Mouse (Mus musculus): ENCODE measurements at regions not wholly inside any gene's neighbourhood (a gene's known extent, or its start where the extent isn't known, plus 50 kb on each side); places are given as distances from the start of the nearest gene placed in this dataset.

- TF ChIP-seq POLR2A (IDR thresholded peaks at IDR 0.05; ENCODE audit: control insufficient read depth in 1 of 2, insufficient read depth in 1 of 2, low read depth in 1 of 2, low read length in 2 of 2, poor library complexity in 1 of 2) = no peak
- TF ChIP-seq CTCF (IDR thresholded peaks at IDR 0.05 in 2 of 3, conservative IDR thresholded peaks at IDR 0.05 in 1 of 3; ENCODE audit: control insufficient read depth in 1 of 3, insufficient read depth in 1 of 3, low read depth in 2 of 3, low read length in 3 of 3, poor library complexity in 1 of 3, severe bottlenecking in 1 of 3) = no peak
- no peak for TF ChIP-seq SMC3 (IDR thresholded peaks at IDR 0.05; ENCODE audit: low read depth, low read length)
- no peak for TF ChIP-seq ZC3H11A (IDR thresholded peaks at IDR 0.05; ENCODE audit: low read depth, low read length)
- no peak for TF ChIP-seq JUND (IDR thresholded peaks at IDR 0.05; ENCODE audit: low read depth, low read length)
- no peak for TF ChIP-seq MAFK (IDR thresholded peaks at IDR 0.05; ENCODE audit: borderline replicate concordance, low read depth, low read length)
- TF ChIP-seq EP300 (IDR thresholded peaks at IDR 0.05; ENCODE audit: low read depth in 1 of 2, low read length in 2 of 2) = no peak
- TF ChIP-seq BHLHE40 (IDR thresholded peaks at IDR 0.05; ENCODE audit: borderline replicate concordance, low read depth, low read length) = no peak
- no peak for TF ChIP-seq GABPA (IDR thresholded peaks at IDR 0.05; ENCODE audit: low read depth, low read length)
- TF ChIP-seq MXI1 (IDR thresholded peaks at IDR 0.05; ENCODE audit: low read depth, low read length) = no peak
Measured at GRCm38 (mm10) chr7:39642333-39642732, 124.8 kb downstream of the Zfp619 start.

Measured in MEL (cell line).